Mouse (Mus musculus): ENCODE data around the gene Pla2g16. TPM values are rescaled to one million over a fixed set of nuclear protein-coding genes. Genes with fewer than 3 reads are reported as not detected.

Gene Pla2g16
- polyA plus RNA-seq, 1 experiment from 2014 or later = 63.1 TPM

- ATAC-seq (ENCODE audit: insufficient number of reproducible peaks, insufficient read depth, low FRiP score, low read depth) = no peak
Observed at GRCm38 (mm10) chr19:7554881-7555280, 2.4 kb upstream of the Pla2g16 start.

GRCm38 (mm10) chr19:7556641-7557040 is 618 bp upstream of the Pla2g16 start:
- H3K27me3 ChIP-seq (ENCODE audit: control insufficient read depth, insufficient read depth, low read length) = no peaks in the 10 kb centered on the region
- H3K4me1 ChIP-seq (ENCODE audit: control insufficient read depth in 2 of 2, insufficient read depth in 2 of 2, low read length in 2 of 2) = peaks cover 12 to 19% of the 10 kb centered on the region in 2 experiments
- 93% methylated on average over 1 of the region's 1 CpGs for WGBS
- H3K4me3 ChIP-seq (ENCODE audit: control insufficient read depth in 1 of 2, insufficient read depth in 1 of 2, low read depth in 1 of 2, low read length in 2 of 2) = no peak overlapping the region
- ATAC-seq (ENCODE audit: insufficient number of reproducible peaks, insufficient read depth, low FRiP score, low read depth) = no peak
- H3K36me3 ChIP-seq (ENCODE audit: control insufficient read depth, insufficient read depth, low read length) = peaks cover 9% of the 10 kb centered on the region
- H3K4me2 ChIP-seq (ENCODE audit: low read length) = no peak overlapping the region
- no peaks in the 10 kb centered on the region for H3K9me3 ChIP-seq (ENCODE audit: control insufficient read depth, low read length)
- H3K9ac ChIP-seq (ENCODE audit: low read length) = no peak overlapping the region
- H3K27ac ChIP-seq (replicated peaks in 1 of 2; ENCODE audit: control insufficient read depth in 1 of 2, insufficient read depth in 1 of 2, low read depth in 2 of 2, low read length in 2 of 2) = no peak overlapping the region

More at GRCm38 (mm10) chr19:7554881-7555280, 2.4 kb upstream of the Pla2g16 start:
- 63% methylated on average over 4 of the region's 4 CpGs for WGBS
- H3K4me3 ChIP-seq (ENCODE audit: control insufficient read depth in 1 of 2, insufficient read depth in 1 of 2, low read depth in 1 of 2, low read length in 2 of 2) = no peak overlapping the region
- no peak overlapping the region for H3K27ac ChIP-seq (replicated peaks in 1 of 2; ENCODE audit: control insufficient read depth in 1 of 2, insufficient read depth in 1 of 2, low read depth in 2 of 2, low read length in 2 of 2)
- H3K27me3 ChIP-seq (ENCODE audit: control insufficient read depth, insufficient read depth, low read length) = no peaks in the 10 kb centered on the region
- no peak overlapping the region for H3K9ac ChIP-seq (ENCODE audit: low read length)
- H3K9me3 ChIP-seq (ENCODE audit: control insufficient read depth, low read length) = no peaks in the 10 kb centered on the region
- H3K4me1 ChIP-seq (ENCODE audit: control insufficient read depth in 2 of 2, insufficient read depth in 2 of 2, low read length in 2 of 2) = peaks cover 14 to 18% of the 10 kb centered on the region in 2 experiments
- H3K36me3 ChIP-seq (ENCODE audit: control insufficient read depth, insufficient read depth, low read length) = peaks cover 5% of the 10 kb centered on the region
- no peak overlapping the region for H3K4me2 ChIP-seq (ENCODE audit: low read length)

GRCm38 (mm10) chr19:7557844-7558243 is 585 bp downstream of the Pla2g16 start:
- no peaks in the 10 kb centered on the region for H3K27me3 ChIP-seq (ENCODE audit: control insufficient read depth, insufficient read depth, low read length)
- no peak for ATAC-seq (ENCODE audit: insufficient number of reproducible peaks, insufficient read depth, low FRiP score, low read depth)
- 6% methylated on average over 4 of the region's 4 CpGs for WGBS
- peak overlapping the region; percentile 82 for H3K4me2 ChIP-seq (ENCODE audit: low read length)
- H3K9ac ChIP-seq (ENCODE audit: low read length) = peak overlapping the region; percentile 76
- H3K4me1 ChIP-seq (ENCODE audit: control insufficient read depth in 2 of 2, insufficient read depth in 2 of 2, low read length in 2 of 2) = peaks cover 5 to 11% of the 10 kb centered on the region in 2 experiments; a peak in 3 of 4 replicates
- H3K36me3 ChIP-seq (ENCODE audit: control insufficient read depth, insufficient read depth, low read length) = peaks cover 9% of the 10 kb centered on the region
- H3K4me3 ChIP-seq (ENCODE audit: control insufficient read depth in 1 of 2, insufficient read depth in 1 of 2, low read depth in 1 of 2, low read length in 2 of 2) = peak overlapping the region; percentile 57 to 63
- H3K9me3 ChIP-seq (ENCODE audit: control insufficient read depth, low read length) = no peaks in the 10 kb centered on the region
- H3K27ac ChIP-seq (replicated peaks in 1 of 2; ENCODE audit: control insufficient read depth in 1 of 2, insufficient read depth in 1 of 2, low read depth in 2 of 2, low read length in 2 of 2) = peak overlapping the region; percentile 66 to 79

GRCm38 (mm10) chr19:7558675-7559074 is 1.4 kb downstream of the Pla2g16 start:
- no peaks in the 10 kb centered on the region for H3K9me3 ChIP-seq (ENCODE audit: control insufficient read depth, low read length)
- peak overlapping the region; percentile 76 for H3K9ac ChIP-seq (ENCODE audit: low read length)
- peak overlapping the region; percentile 82 for H3K4me2 ChIP-seq (ENCODE audit: low read length)
- WGBS = 68% methylated on average over 4 of the region's 4 CpGs
- H3K4me1 ChIP-seq (ENCODE audit: control insufficient read depth in 2 of 2, insufficient read depth in 2 of 2, low read length in 2 of 2) = peaks cover 5 to 8% of the 10 kb centered on the region in 2 experiments; a peak in 2 of 4 replicates
- peak overlapping the region; percentile 57 to 63 for H3K4me3 ChIP-seq (ENCODE audit: control insufficient read depth in 1 of 2, insufficient read depth in 1 of 2, low read depth in 1 of 2, low read length in 2 of 2)
- H3K27ac ChIP-seq (replicated peaks in 1 of 2; ENCODE audit: control insufficient read depth in 1 of 2, insufficient read depth in 1 of 2, low read depth in 2 of 2, low read length in 2 of 2) = no peak overlapping the region
- no peak for ATAC-seq (ENCODE audit: insufficient number of reproducible peaks, insufficient read depth, low FRiP score, low read depth)
- no peaks in the 10 kb centered on the region for H3K27me3 ChIP-seq (ENCODE audit: control insufficient read depth, insufficient read depth, low read length)
- peaks cover 9% of the 10 kb centered on the region for H3K36me3 ChIP-seq (ENCODE audit: control insufficient read depth, insufficient read depth, low read length)

- Histone ChIP-seq H3K4me1 (ENCODE audit: control insufficient read depth in 2 of 2, insufficient read depth in 2 of 2, low read length in 2 of 2) (peaks cover 5 to 8% of the 10 kb centered on the region in 2 experiments; a peak in 2 of 4 replicates), H3K27me3 (ENCODE audit: control insufficient read depth, insufficient read depth, low read length) (no peaks in the 10 kb centered on the region), H3K4me2 (ENCODE audit: low read length) (no peak overlapping the region), H3K9me3 (ENCODE audit: control insufficient read depth, low read length) (no peaks in the 10 kb centered on the region), H3K27ac (replicated peaks in 1 of 2; ENCODE audit: control insufficient read depth in 1 of 2, insufficient read depth in 1 of 2, low read depth in 2 of 2, low read length in 2 of 2) (no peak overlapping the region), H3K9ac (ENCODE audit: low read length) (no peak overlapping the region), H3K36me3 (ENCODE audit: control insufficient read depth, insufficient read depth, low read length) (peaks cover 9% of the 10 kb centered on the region), H3K4me3 (ENCODE audit: control insufficient read depth in 1 of 2, insufficient read depth in 1 of 2, low read depth in 1 of 2, low read length in 2 of 2) (no peak overlapping the region)
- ATAC-seq (ENCODE audit: insufficient number of reproducible peaks, insufficient read depth, low FRiP score, low read depth) = no peak
- WGBS = 36% methylated on average over 4 of the region's 4 CpGs
Observed at GRCm38 (mm10) chr19:7559986-7560385, 2.7 kb downstream of the Pla2g16 start.

GRCm38 (mm10) chr19:7561456-7561855 is 4.2 kb downstream of the Pla2g16 start:
- H3K4me2 ChIP-seq (ENCODE audit: low read length) = no peak overlapping the region
- H3K9ac ChIP-seq (ENCODE audit: low read length) = no peak overlapping the region
- no peaks in the 10 kb centered on the region for H3K27me3 ChIP-seq (ENCODE audit: control insufficient read depth, insufficient read depth, low read length)
- no peak overlapping the region for H3K4me3 ChIP-seq (ENCODE audit: control insufficient read depth in 1 of 2, insufficient read depth in 1 of 2, low read depth in 1 of 2, low read length in 2 of 2)
- no peak overlapping the region for H3K27ac ChIP-seq (replicated peaks in 1 of 2; ENCODE audit: control insufficient read depth in 1 of 2, insufficient read depth in 1 of 2, low read depth in 2 of 2, low read length in 2 of 2)
- peaks cover 9% of the 10 kb centered on the region for H3K36me3 ChIP-seq (ENCODE audit: control insufficient read depth, insufficient read depth, low read length)
- no peaks in the 10 kb centered on the region for H3K9me3 ChIP-seq (ENCODE audit: control insufficient read depth, low read length)
- peaks cover 5 to 8% of the 10 kb centered on the region in 2 experiments; a peak in 2 of 4 replicates for H3K4me1 ChIP-seq (ENCODE audit: control insufficient read depth in 2 of 2, insufficient read depth in 2 of 2, low read length in 2 of 2)
- WGBS = 70% methylated on average over 3 of the region's 3 CpGs
- ATAC-seq (ENCODE audit: insufficient number of reproducible peaks, insufficient read depth, low FRiP score, low read depth) = no peak

- no peak overlapping the region for H3K9ac ChIP-seq (ENCODE audit: low read length)
- H3K4me3 ChIP-seq (ENCODE audit: control insufficient read depth in 1 of 2, insufficient read depth in 1 of 2, low read depth in 1 of 2, low read length in 2 of 2) = no peak overlapping the region
- no peaks in the 10 kb centered on the region for H3K27me3 ChIP-seq (ENCODE audit: control insufficient read depth, insufficient read depth, low read length)
- no peak overlapping the region for H3K27ac ChIP-seq (replicated peaks in 1 of 2; ENCODE audit: control insufficient read depth in 1 of 2, insufficient read depth in 1 of 2, low read depth in 2 of 2, low read length in 2 of 2)
- peaks cover 9% of the 10 kb centered on the region for H3K36me3 ChIP-seq (ENCODE audit: control insufficient read depth, insufficient read depth, low read length)
- ATAC-seq (ENCODE audit: insufficient number of reproducible peaks, insufficient read depth, low FRiP score, low read depth) = no peak
- WGBS = 80% methylated on average over 10 of the region's 10 CpGs
- no peaks in the 10 kb centered on the region for H3K9me3 ChIP-seq (ENCODE audit: control insufficient read depth, low read length)
- no peak overlapping the region for H3K4me2 ChIP-seq (ENCODE audit: low read length)
- peaks cover 5 to 8% of the 10 kb centered on the region in 2 experiments; a peak in 2 of 4 replicates for H3K4me1 ChIP-seq (ENCODE audit: control insufficient read depth in 2 of 2, insufficient read depth in 2 of 2, low read length in 2 of 2)
Observed at GRCm38 (mm10) chr19:7562601-7563129, 5.4 kb downstream of the Pla2g16 start.

- peaks cover 2 to 8% of the 10 kb centered on the region in 2 experiments; a peak in 2 of 4 replicates for H3K4me1 ChIP-seq (ENCODE audit: control insufficient read depth in 2 of 2, insufficient read depth in 2 of 2, low read length in 2 of 2)
- H3K4me2 ChIP-seq (ENCODE audit: low read length) = no peak overlapping the region
- no peak for ATAC-seq (ENCODE audit: insufficient number of reproducible peaks, insufficient read depth, low FRiP score, low read depth)
- no peak overlapping the region for H3K27ac ChIP-seq (replicated peaks in 1 of 2; ENCODE audit: control insufficient read depth in 1 of 2, insufficient read depth in 1 of 2, low read depth in 2 of 2, low read length in 2 of 2)
- peaks cover 9% of the 10 kb centered on the region for H3K36me3 ChIP-seq (ENCODE audit: control insufficient read depth, insufficient read depth, low read length)
- H3K4me3 ChIP-seq (ENCODE audit: control insufficient read depth in 1 of 2, insufficient read depth in 1 of 2, low read depth in 1 of 2, low read length in 2 of 2) = no peak overlapping the region
- no peak overlapping the region for H3K9ac ChIP-seq (ENCODE audit: low read length)
- H3K27me3 ChIP-seq (ENCODE audit: control insufficient read depth, insufficient read depth, low read length) = no peaks in the 10 kb centered on the region
- no peaks in the 10 kb centered on the region for H3K9me3 ChIP-seq (ENCODE audit: control insufficient read depth, low read length)
- WGBS = 84% methylated on average over 2 of the region's 2 CpGs
Observed at GRCm38 (mm10) chr19:7563676-7564075, 6.4 kb downstream of the Pla2g16 start.

Data from heart, embryonic 14.5 days (tissue).